Mouse (Mus musculus) mature B cell (primary cell): ENCODE data around the gene Myocos.

Experiments
- in situ Hi-C: fragments of 300-500 bp; cut with MboI; formaldehyde crosslinking; loops from 2 replicates; pipeline ENCODE4 v1.14.3; 2019

Myocos gene

GRCm38 (mm10) chr1:162615511-162615910, 42.5 kb downstream of the Myocos start:
- in situ Hi-C loops = no loop called here

DNA sequence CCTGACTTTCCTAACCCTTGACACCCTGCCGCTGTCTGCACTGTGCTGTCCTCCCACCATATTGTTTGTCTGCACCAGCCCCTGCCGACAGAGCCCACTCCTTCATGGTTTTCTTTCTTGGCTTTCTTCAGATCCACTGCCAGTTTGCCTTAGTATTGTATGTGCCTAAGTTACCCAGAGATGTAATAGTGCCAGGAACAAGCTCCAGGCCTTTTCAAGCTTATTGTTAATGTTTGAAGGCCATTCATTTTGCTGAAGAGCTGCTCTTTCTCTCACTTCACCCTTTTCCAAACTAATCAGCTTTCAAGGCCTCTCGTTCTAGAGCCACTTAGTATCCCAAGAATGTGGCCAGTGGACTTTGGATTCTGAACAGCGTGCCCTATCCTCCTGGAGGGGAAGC, 46.8 kb downstream of the Myocos start:
- in situ Hi-C loops = no loop called here

GRCm38 (mm10) chr1:162609633-162610250, 48.3 kb downstream of the Myocos start:
- in situ Hi-C loops = no loop called here

- in situ Hi-C loops = no loop called here
Measured at GRCm38 (mm10) chr1:162608127-162608526, 49.9 kb downstream of the Myocos start.

GRCm38 (mm10) chr1:162601288-162601687, 56.7 kb downstream of the Myocos start:
- in situ Hi-C loops = no loop called here

GRCm38 (mm10) chr1:162599617-162600016, 58.4 kb downstream of the Myocos start:
- in situ Hi-C loops = no loop called here

GRCm38 (mm10) chr1:162597379-162598102, 60.5 kb downstream of the Myocos start:
- in situ Hi-C loops = no loop called here
